Mouse (Mus musculus) myocyte (in vitro differentiated cells): ENCODE results near the gene Asb6.
A peak's percentile ranks its signal among the peaks of the same experiment; 100 is the strongest.

ENCODE experiments used
- CEBPB ChIP-seq: IDR thresholded peaks from 2 replicates; pipeline ENCODE4 v1.6.1; 2011; ENCODE audit warnings: mild to moderate bottlenecking, moderate library complexity; ENCODE audit not compliant: poor library complexity, insufficient read depth, severe bottlenecking
- E2F4 ChIP-seq: IDR thresholded peaks from one replicate; pipeline ENCODE4 v1.6.1; 2011; ENCODE audit warnings: mild to moderate bottlenecking, control low read depth, moderate library complexity; ENCODE audit not compliant: insufficient read depth
- MAX ChIP-seq: IDR thresholded peaks from one replicate; pipeline ENCODE4 v1.6.1; 2011; ENCODE audit warnings: low read depth, mild to moderate bottlenecking, control low read depth
- POLR2A ChIP-seq: IDR thresholded peaks from one replicate; pipeline ENCODE4 v1.6.1; 2011; ENCODE audit warnings: low read depth, mild to moderate bottlenecking, control low read depth, moderate library complexity; ENCODE audit not compliant: insufficient read length
- USF1 ChIP-seq: IDR thresholded peaks from one replicate; pipeline ENCODE4 v1.6.1; 2011; ENCODE audit warnings: low read depth, mild to moderate bottlenecking, control low read depth, moderate library complexity

DNA sequence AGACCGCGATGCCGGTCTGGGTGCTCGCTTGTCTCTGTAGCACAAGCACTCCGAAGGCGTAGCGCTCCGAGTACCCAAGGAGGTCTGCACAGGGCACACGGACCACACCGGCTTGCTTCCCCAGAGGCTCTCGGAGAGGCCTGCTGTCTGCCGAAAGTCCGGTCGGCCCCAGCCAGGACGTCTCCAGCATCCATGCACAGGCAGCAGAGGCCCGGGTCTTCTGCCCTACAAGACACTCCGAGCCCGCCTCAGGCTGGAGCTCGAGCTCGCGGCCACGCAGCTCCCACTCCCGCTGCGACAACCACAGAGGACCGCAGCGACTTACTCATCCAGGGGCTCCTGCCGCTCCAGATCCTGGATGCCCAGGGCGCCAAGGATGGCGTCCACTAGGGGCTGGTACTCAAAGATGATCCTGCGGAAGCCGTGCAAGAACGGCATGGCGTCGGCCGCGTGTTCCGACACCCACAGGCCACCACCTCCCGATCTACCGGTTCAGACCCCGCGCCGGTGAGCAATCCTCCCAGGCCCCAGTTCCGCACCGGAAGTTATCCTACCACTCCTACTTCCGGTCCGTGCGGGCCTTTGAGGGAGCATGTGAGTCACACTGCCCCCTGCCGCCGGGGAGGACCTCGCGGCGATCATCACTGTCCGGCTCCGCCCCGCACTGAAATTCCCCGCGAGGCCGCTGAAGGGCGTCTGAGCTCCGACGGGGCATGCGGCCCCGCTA, 2.2 kb downstream of the Asb6 start:
- TF ChIP-seq E2F4, result peak; percentile 36
- TF ChIP-seq POLR2A, result peak; percentile 77
- TF ChIP-seq USF1, result no peak
- TF ChIP-seq MAX, result no peak
- no peak for TF ChIP-seq CEBPB
